Mouse (Mus musculus) bone marrow, adult 2 months (tissue): ENCODE data around the gene Inpp5e.

Source experiments
- CTCF ChIP-seq: fragments of 200-500 bp; IDR thresholded peaks from 2 replicates; pipeline ENCODE4 v1.5.1; 2011; ENCODE audit warnings: low read length, control low read depth; ENCODE audit not compliant: control insufficient read depth, insufficient read depth
- POLR2A ChIP-seq: fragments of 200-500 bp; IDR thresholded peaks from 2 replicates; pipeline ENCODE4 v1.6.1; 2011; ENCODE audit warnings: low read depth, mild to moderate bottlenecking, control low read depth, low read length, borderline replicate concordance; ENCODE audit not compliant: control insufficient read depth

DNA sequence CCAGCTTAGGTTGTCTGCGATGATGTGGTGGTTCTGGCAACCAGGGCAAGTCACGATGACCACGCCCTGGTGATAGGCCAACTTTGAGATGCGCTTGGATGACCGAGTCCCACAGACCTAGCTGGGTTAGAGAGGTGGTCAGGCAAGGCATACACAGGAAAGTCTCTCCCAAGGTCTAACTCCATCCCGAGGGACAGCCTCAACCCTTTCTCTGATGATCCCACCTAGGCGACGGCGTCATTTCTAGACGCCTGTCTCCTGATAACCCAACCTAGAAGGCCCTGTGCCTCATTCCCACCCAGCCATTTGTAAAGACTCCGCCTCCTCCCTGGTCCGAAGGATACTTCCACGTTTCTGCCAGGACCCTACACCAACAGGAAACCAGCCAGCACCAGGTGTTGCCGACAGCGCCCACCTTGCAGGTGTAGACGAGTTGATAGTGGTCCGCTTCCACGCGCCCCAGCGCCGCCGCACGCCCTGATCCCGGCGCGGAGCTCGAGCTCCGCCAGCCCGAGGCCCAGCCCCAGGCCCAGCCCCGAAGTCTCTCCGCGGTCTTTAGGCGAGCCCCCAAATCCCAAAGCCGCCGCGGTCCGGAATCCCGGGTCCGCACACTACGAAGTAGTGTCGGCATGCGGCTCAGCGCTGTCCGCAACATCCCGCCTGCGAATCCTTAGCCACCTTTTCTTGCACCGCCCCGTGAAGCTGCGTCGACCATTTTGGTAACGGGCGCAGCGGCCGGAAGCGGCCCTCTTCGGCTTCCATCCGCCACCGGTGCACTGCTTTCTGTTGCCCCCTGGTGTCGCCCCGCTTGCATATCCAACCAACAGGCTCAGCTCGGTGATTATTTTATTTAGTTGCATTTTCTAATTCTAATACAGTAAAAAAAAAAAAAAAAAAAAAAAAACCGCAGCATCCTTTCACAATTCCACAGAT is 57.4 kb downstream of the Inpp5e start, which contains the start of gene Dnlz:
- peak; percentile 57 for TF ChIP-seq CTCF
- peak; percentile 67; the same call in 1 of the 2 replicates for TF ChIP-seq POLR2A
